Mouse (Mus musculus) CH12.LX (cell line): ENCODE results near the gene Slc13a2. TPM values are rescaled to one million over a fixed set of nuclear protein-coding genes. Genes with fewer than 3 reads are reported as not detected.

Source experiments
- DNase-seq: peaks from one replicate; pipeline ENCODE4 v3.0.0-alpha.2; 2013; ENCODE audit errors: extremely low read depth
- H3K27ac ChIP-seq: 2 replicates; pipeline ENCODE4 v1.5.1; 2012; ENCODE audit warnings: low read depth, mild to moderate bottlenecking, control low read depth, moderate library complexity; ENCODE audit not compliant: insufficient read depth
- H3K27me3 ChIP-seq: replicated peaks from 2 replicates; pipeline ENCODE3; 2012; ENCODE audit warnings: inconsistent platforms
- H3K36me3 ChIP-seq, 2 experiments: replicated peaks in 1 of 2; 2 replicates each; pipeline versions ENCODE3 to v1.6.1; 2012; ENCODE audit warnings: inconsistent platforms in 1 of 2, low read length in 1 of 2, mild to moderate bottlenecking in 1 of 2, mixed read lengths in 1 of 2, moderate library complexity in 1 of 2; ENCODE audit not compliant: control insufficient read depth in 1 of 2, insufficient read depth in 1 of 2
- H3K4me1 ChIP-seq, 2 experiments: 2 replicates each; pipeline ENCODE4 v1.6.1; 2012; ENCODE audit warnings: inconsistent platforms in 1 of 2, moderate library complexity in 1 of 2; ENCODE audit not compliant: insufficient read depth in 2 of 2, control insufficient read depth in 1 of 2
- H3K4me2 ChIP-seq: 2 replicates; pipeline ENCODE4 v1.6.1; 2012; ENCODE audit warnings: low read depth, mild to moderate bottlenecking, control low read depth; ENCODE audit not compliant: poor library complexity, insufficient read depth, severe bottlenecking
- H3K4me3 ChIP-seq, 3 experiments: fragments of 150-350 bp in 1 of 3; sonication (generic) in 1 of 3; replicated peaks in 1 of 3; 2 replicates each; pipeline versions ENCODE3 to v1.5.1; 2011 to 2012; ENCODE audit warnings: low read depth in 2 of 3, low read length in 2 of 3, mild to moderate bottlenecking in 2 of 3, moderate library complexity in 2 of 3, control low read depth in 1 of 3, improper control_type of control experiment in 1 of 3, inconsistent platforms in 1 of 3, mixed read lengths in 1 of 3; ENCODE audit not compliant: poor library complexity in 1 of 3
- H3K79me2 ChIP-seq: replicated peaks from 2 replicates; pipeline ENCODE4 v1.6.1; 2012; ENCODE audit warnings: mild to moderate bottlenecking, moderate library complexity; ENCODE audit not compliant: control insufficient read depth, poor library complexity, insufficient read depth, severe bottlenecking; ENCODE audit errors: extremely low read depth
- H3K9ac ChIP-seq: 2 replicates; pipeline ENCODE4 v1.6.1; 2012; ENCODE audit warnings: low read depth, mild to moderate bottlenecking, control low read depth, moderate library complexity; ENCODE audit not compliant: insufficient read depth
- H3K9me3 ChIP-seq: replicated peaks from 2 replicates; pipeline ENCODE3; 2012; ENCODE audit warnings: low read length, inconsistent platforms, mixed read lengths
- CHD1 ChIP-seq: IDR thresholded peaks from 2 replicates; pipeline ENCODE4 v1.6.1; 2012; ENCODE audit warnings: low read depth, low read length, improper control_type of control experiment, inconsistent platforms
- HCFC1 ChIP-seq: IDR thresholded peaks from 2 replicates; pipeline ENCODE4 v1.6.1; 2012; ENCODE audit warnings: low read depth, mild to moderate bottlenecking, inconsistent platforms, low read length, improper control_type of control experiment
- JUN ChIP-seq: IDR thresholded peaks from 2 replicates; pipeline ENCODE4 v1.6.1; 2011; ENCODE audit warnings: low read depth, mild to moderate bottlenecking, low read length, improper control_type of control experiment, moderate library complexity; ENCODE audit not compliant: insufficient read depth
- JUND ChIP-seq: conservative IDR thresholded peaks from 2 replicates; pipeline ENCODE4 v1.6.1; 2011; ENCODE audit warnings: low read depth, low read length, improper control_type of control experiment
- KAT2A ChIP-seq: IDR thresholded peaks from 2 replicates; pipeline ENCODE4 v1.6.1; 2012; ENCODE audit warnings: low read length, improper control_type of control experiment, inconsistent platforms; ENCODE audit not compliant: insufficient replicate concordance
- MAFK ChIP-seq: IDR thresholded peaks from 2 replicates; pipeline ENCODE4 v1.6.1; 2011; ENCODE audit warnings: low read length, improper control_type of control experiment; ENCODE audit not compliant: insufficient replicate concordance
- MAX ChIP-seq: IDR thresholded peaks from 2 replicates; pipeline ENCODE4 v1.6.1; 2011; ENCODE audit warnings: low read length, improper control_type of control experiment
- MAZ ChIP-seq: IDR thresholded peaks from 2 replicates; pipeline ENCODE4 v1.6.1; 2012; ENCODE audit warnings: low read depth, mild to moderate bottlenecking, inconsistent platforms, low read length, improper control_type of control experiment, moderate library complexity
- MEF2A ChIP-seq: IDR thresholded peaks from 2 replicates; pipeline ENCODE4 v1.6.1; 2014; ENCODE audit warnings: low read depth, mild to moderate bottlenecking, inconsistent platforms, low read length, improper control_type of control experiment, borderline replicate concordance
- MYC ChIP-seq: IDR thresholded peaks from 2 replicates; pipeline ENCODE4 v1.6.1; 2011; ENCODE audit warnings: low read depth, mild to moderate bottlenecking, improper control_type of control experiment, low read length
- NELFE ChIP-seq: IDR thresholded peaks from 2 replicates; pipeline ENCODE4 v1.6.1; 2011; ENCODE audit warnings: low read depth, low read length, improper control_type of control experiment
- PAX5 ChIP-seq: IDR thresholded peaks from 2 replicates; pipeline ENCODE4 v1.6.1; 2012; ENCODE audit warnings: low read length, inconsistent platforms, mixed read lengths
- POLR2A ChIP-seq: IDR thresholded peaks from 2 replicates; pipeline ENCODE4 v1.6.1; 2011; ENCODE audit warnings: low read depth, mild to moderate bottlenecking, improper control_type of control experiment, low read length
- POLR2AphosphoS2 ChIP-seq: IDR thresholded peaks from 2 replicates; pipeline ENCODE4 v1.6.1; 2011; ENCODE audit warnings: low read depth, low read length, improper control_type of control experiment
- RAD21 ChIP-seq: IDR thresholded peaks from 2 replicates; pipeline ENCODE4 v1.6.1; 2011; ENCODE audit warnings: low read depth, mild to moderate bottlenecking, low read length, improper control_type of control experiment, moderate library complexity
- RCOR1 ChIP-seq: conservative IDR thresholded peaks from 2 replicates; pipeline ENCODE4 v1.6.1; 2012; ENCODE audit warnings: low read depth, mild to moderate bottlenecking, inconsistent platforms, low read length, improper control_type of control experiment
- SIN3A ChIP-seq: IDR thresholded peaks from 2 replicates; pipeline ENCODE4 v1.6.1; 2012; ENCODE audit warnings: low read length, improper control_type of control experiment, inconsistent platforms
- SMC3 ChIP-seq: IDR thresholded peaks from 2 replicates; pipeline ENCODE4 v1.6.1; 2011; ENCODE audit warnings: low read depth, low read length, improper control_type of control experiment
- TBP ChIP-seq: conservative IDR thresholded peaks from 2 replicates; pipeline ENCODE4 v1.6.1; 2011; ENCODE audit warnings: low read depth, low read length, improper control_type of control experiment
- TCF12 ChIP-seq: IDR thresholded peaks from 2 replicates; pipeline ENCODE4 v1.6.1; 2014; ENCODE audit warnings: low read depth, mild to moderate bottlenecking, inconsistent platforms, low read length, improper control_type of control experiment
- USF2 ChIP-seq: conservative IDR thresholded peaks from 2 replicates; pipeline ENCODE4 v1.6.1; 2011; ENCODE audit warnings: low read depth, low read length, improper control_type of control experiment
- ZC3H11A ChIP-seq: IDR thresholded peaks from 2 replicates; pipeline ENCODE4 v1.6.1; 2012; ENCODE audit warnings: low read depth, mild to moderate bottlenecking, inconsistent platforms, low read length, improper control_type of control experiment
- ZKSCAN1 ChIP-seq: IDR thresholded peaks from 2 replicates; pipeline ENCODE4 v1.6.1; 2012; ENCODE audit warnings: low read depth, inconsistent platforms, low read length, improper control_type of control experiment, borderline replicate concordance
- ZMIZ1 ChIP-seq: IDR thresholded peaks from 2 replicates; pipeline ENCODE4 v1.6.1; 2012; ENCODE audit warnings: low read depth, mild to moderate bottlenecking, inconsistent platforms, low read length, improper control_type of control experiment
- dilution Hi-C: fragments of 300-500 bp; cut with MboI; formaldehyde crosslinking; loops from 2 replicates; pipeline ENCODE4 v1.14.3; 2020; ENCODE audit warnings: low sequenced_read_pairs; ENCODE audit not compliant: extremely low pct_unique_long_range_greater_than_20kb, extremely low pct_ligation_motif_present
- in situ Hi-C: fragments of 300-500 bp; cut with MboI; formaldehyde crosslinking; loops from 3 replicates; pipeline ENCODE4 v1.14.3; 2019; ENCODE audit warnings: low sequenced_read_pairs, low pct_ligation_motif_present, low pct_unique_long_range_greater_than_20kb, mixed read lengths
- polyA plus RNA-seq: library from polyadenylated mRNA; unstranded; fragments of >175 nt; gene quantifications from 2 replicates; pipeline ENCODE4 v1.2.1, GENCODE M21; 2012; ENCODE audit warnings: low read depth; ENCODE audit not compliant: insufficient read length
- total RNA-seq, 2 experiments: library from RNA; depleted of rRNA; stranded (reverse); fragments of 300-350 nt in 1 of 2; fragments of >200 nt in 1 of 2; gene quantifications; 2 replicates each; pipeline ENCODE4 v1.2.3; 2012 to 2014

The Slc13a2 gene
- total and polyA plus RNA-seq, 3 experiments, result not detected

- Histone ChIP-seq H3K4me2 (no peak overlapping the region), H3K4me1 (peaks cover 6 to 41% of the 10 kb centered on the region in 2 experiments), H3K27ac (no peak overlapping the region), H3K9me3 (no peaks in the 10 kb centered on the region), H3K9ac (no peak overlapping the region), H3K4me3 (no peak overlapping the region), H3K79me2 (no peaks in the 10 kb centered on the region), H3K36me3 (no peaks in the 10 kb centered on the region), H3K27me3 (peaks cover 6% of the 10 kb centered on the region)
- no peak for DNase-seq
- TF ChIP-seq ZMIZ1, result no peak
- no peak for TF ChIP-seq MAZ
- TF ChIP-seq ZC3H11A, result no peak
- TF ChIP-seq MYC, result no peak
- no peak for TF ChIP-seq JUND
- TF ChIP-seq PAX5, result no peak
- no peak for TF ChIP-seq SIN3A
- TF ChIP-seq ZKSCAN1, result no peak
- no peak for TF ChIP-seq TCF12
- no peak for TF ChIP-seq RCOR1
- no peak for TF ChIP-seq TBP
- no peak for TF ChIP-seq NELFE
- TF ChIP-seq HCFC1, result no peak
- no peak for TF ChIP-seq POLR2A
- TF ChIP-seq RAD21, result no peak
- no peak for TF ChIP-seq CHD1
- dilution Hi-C loops, result no loop called here
- in situ Hi-C loops, result no loop called here
Measured at GRCm38 (mm10) chr11:78450337-78450736, 28.3 kb upstream of the Slc13a2 start.

GRCm38 (mm10) chr11:78448242-78448641 is 26.2 kb upstream of the Slc13a2 start:
- Histone ChIP-seq H3K27me3 (peaks cover 6% of the 10 kb centered on the region), H3K79me2 (no peaks in the 10 kb centered on the region), H3K27ac (no peak overlapping the region), H3K36me3 (no peaks in the 10 kb centered on the region), H3K9ac (no peak overlapping the region), H3K4me3 (no peak overlapping the region), H3K9me3 (no peaks in the 10 kb centered on the region), H3K4me1 (peaks cover 6 to 41% of the 10 kb centered on the region in 2 experiments)
- no peak for DNase-seq
- in situ Hi-C loops, result loop anchor here (10.0 kb wide), 1 partner anchor 83 kb away; no protein-coding TSS in a partner anchor
- TF ChIP-seq ZKSCAN1, result no peak
- TF ChIP-seq POLR2A, result no peak
- TF ChIP-seq USF2, result no peak
- TF ChIP-seq MAX, result no peak
- no peak for TF ChIP-seq RCOR1
- no peak for TF ChIP-seq MAZ
- no peak for TF ChIP-seq POLR2AphosphoS2
- TF ChIP-seq MAFK, result no peak
- no peak for TF ChIP-seq JUN
- TF ChIP-seq SMC3, result no peak
- TF ChIP-seq CHD1, result no peak
- TF ChIP-seq MEF2A, result no peak
- no peak for TF ChIP-seq KAT2A
- TF ChIP-seq, all 38 proteins: peak for 0
- dilution Hi-C loops, result no loop called here
- no peak overlapping the region for H3K4me2 ChIP-seq
